Mouse (Mus musculus) intestine, embryonic 14.5 days (tissue): ENCODE data around the gene Aacs. TPM values are rescaled to one million over a fixed set of nuclear protein-coding genes. Genes with fewer than 3 reads are reported as not detected.
A peak's percentile ranks its signal among the peaks of the same experiment; 100 is the strongest.

Source experiments
- ATAC-seq: fragments of 200-750 bp; cut with Nextera tagmentation; replicated peaks from 2 replicates; pipeline ENCODE4 v1.8.0; 2017; ENCODE audit warnings: low read depth, moderate number of reproducible peaks, moderate TSS enrichment, moderate library complexity; ENCODE audit not compliant: low FRiP score, low TSS enrichment
- DNase-seq: peaks from one replicate; pipeline ENCODE4 v3.0.0-alpha.2; 2018; ENCODE audit warnings: low spot score
- H3K27ac ChIP-seq: fragments of 300-500 bp; sonication (generic); 2 replicates; pipeline ENCODE4 v1.5.1; 2014; ENCODE audit warnings: low read depth, mild to moderate bottlenecking, control low read depth
- H3K27me3 ChIP-seq: fragments of 300-500 bp; sonication (generic); replicated peaks from 2 replicates; pipeline ENCODE4 v1.6.1; 2014; ENCODE audit warnings: low read length, control low read depth; ENCODE audit not compliant: control insufficient read depth, insufficient read depth
- H3K36me3 ChIP-seq: fragments of 300-500 bp; sonication (generic); 2 replicates; pipeline ENCODE4 v1.6.1; 2014; ENCODE audit warnings: low read length, control low read depth; ENCODE audit not compliant: control insufficient read depth, insufficient read depth
- H3K4me1 ChIP-seq: fragments of 300-500 bp; sonication (generic); replicated peaks from 2 replicates; pipeline ENCODE4 v1.6.1; 2014; ENCODE audit warnings: low read length, control low read depth, mixed read lengths; ENCODE audit not compliant: control insufficient read depth, insufficient read depth
- H3K4me2 ChIP-seq: fragments of 300-500 bp; sonication (generic); 2 replicates; pipeline ENCODE4 v1.6.1; 2014; ENCODE audit warnings: low read length
- H3K4me3 ChIP-seq: fragments of 300-500 bp; sonication (generic); 2 replicates; pipeline ENCODE4 v1.5.1; 2014; ENCODE audit warnings: low read depth, low read length, control low read depth, mixed read lengths
- H3K9ac ChIP-seq: fragments of 300-500 bp; sonication (generic); 2 replicates; pipeline ENCODE4 v1.6.1; 2014; ENCODE audit warnings: mild to moderate bottlenecking, low read length
- H3K9me3 ChIP-seq: fragments of 300-500 bp; sonication (generic); 2 replicates; pipeline ENCODE4 v1.6.1; 2016; ENCODE audit warnings: low read length, control low read depth; ENCODE audit not compliant: control insufficient read depth
- WGBS: fragments of 180-500 bp; shearing (Covaris S2); extraction: QIAGEN DNeasy Blood & Tissue Kit; methylation state at CpG from one replicate; pipeline ENCODE4 v1.1.7; 2014; 5-methylcytosine and 5-hydroxymethylcytosine counted together
- polyA plus RNA-seq: library from polyadenylated mRNA; unstranded; fragments of >200 nt; fragmentation: Nextera tagmentation; extraction: Ambion mirVana; gene quantifications from 2 replicates; pipeline ENCODE4 v1.2.1, GENCODE M21; 2014

Aacs gene
- polyA plus RNA-seq, 1 experiment from 2014 or later: 78.6 TPM

- Histone ChIP-seq H3K9ac (no peak overlapping the region), H3K27ac (no peak overlapping the region), H3K9me3 (no peaks in the 10 kb centered on the region), H3K4me1 (no peaks in the 10 kb centered on the region), H3K4me3 (no peak overlapping the region), H3K27me3 (no peaks in the 10 kb centered on the region), H3K36me3 (no peaks in the 10 kb centered on the region), H3K4me2 (no peak overlapping the region)
- ATAC-seq (no peak), DNase-seq (no peak)
- 94% methylated on average over 4 of the region's 4 CpGs for WGBS
These were observed 4.9 kb upstream of the Aacs start for GRCm38 (mm10) chr5:125470713-125471112.

GRCm38 (mm10) chr5:125472796-125473475 lies 2.7 kb upstream of the Aacs start:
- no peak for ATAC-seq
- Histone ChIP-seq H3K27me3 (no peaks in the 10 kb centered on the region), H3K9me3 (no peaks in the 10 kb centered on the region), H3K4me1 (peaks cover 18% of the 10 kb centered on the region), H3K4me3 (no peak overlapping the region), H3K4me2 (no peak overlapping the region), H3K36me3 (no peaks in the 10 kb centered on the region), H3K27ac (no peak overlapping the region), H3K9ac (no peak overlapping the region)
- no peak for DNase-seq
- 73% methylated on average over 9 of the region's 9 CpGs for WGBS

GRCm38 (mm10) chr5:125475030-125475429 lies 584 bp upstream of the Aacs start:
- Histone ChIP-seq H3K4me1 (peaks cover 21% of the 10 kb centered on the region), H3K4me2 (peak overlapping the region; percentile 69), H3K9ac (peak overlapping the region; percentile 62), H3K4me3 (peak overlapping the region; percentile 90), H3K9me3 (no peaks in the 10 kb centered on the region), H3K27ac (no peak overlapping the region), H3K27me3 (no peaks in the 10 kb centered on the region), H3K36me3 (0 out of 2 replicates have a peak, but pooled peaks cover 6% of the 10 kb centered on the region)
- ATAC-seq (no peak), DNase-seq (no peak)
- 56% methylated on average over 12 of the region's 12 CpGs for WGBS

GRCm38 (mm10) chr5:125476286-125476625 lies 642 bp downstream of the Aacs start:
- H3K4me1 ChIP-seq: peaks cover 26% of the 10 kb centered on the region
- H3K4me2 ChIP-seq: peak overlapping the region; percentile 69
- no peak overlapping the region for H3K27ac ChIP-seq
- no peaks in the 10 kb centered on the region for H3K9me3 ChIP-seq
- no peak for DNase-seq
- H3K9ac ChIP-seq: peak overlapping the region; percentile 62
- peak overlapping the region; percentile 90 for H3K4me3 ChIP-seq
- WGBS: 9% methylated on average over 5 of the region's 5 CpGs
- H3K27me3 ChIP-seq: no peaks in the 10 kb centered on the region
- ATAC-seq: peak; percentile 29
- H3K36me3 ChIP-seq: 0 out of 2 replicates have a peak, but pooled peaks cover 6% of the 10 kb centered on the region

- no peak for ATAC-seq
- no peak overlapping the region for H3K27ac ChIP-seq
These were observed 1.2 kb downstream of the Aacs start for GRCm38 (mm10) chr5:125476799-125477198.

GRCm38 (mm10) chr5:125477533-125477932 lies 1.9 kb downstream of the Aacs start:
- WGBS: 58% methylated on average over 7 of the region's 7 CpGs
- Histone ChIP-seq H3K27me3 (no peaks in the 10 kb centered on the region), H3K9me3 (no peaks in the 10 kb centered on the region), H3K4me3 (peak overlapping the region; percentile 90; the same call in 1 of the 2 replicates), H3K36me3 (peaks cover 6% of the 10 kb centered on the region; the same call in 1 of the 2 replicates), H3K27ac (no peak overlapping the region), H3K9ac (peak overlapping the region; percentile 11; the same call in 1 of the 2 replicates), H3K4me1 (peaks cover 26% of the 10 kb centered on the region), H3K4me2 (peak overlapping the region; percentile 69)
- ATAC-seq: no peak
- DNase-seq: no peak

More at GRCm38 (mm10) chr5:125476799-125477198, 1.2 kb downstream of the Aacs start:
- Histone ChIP-seq H3K36me3 (0 out of 2 replicates have a peak, but pooled peaks cover 6% of the 10 kb centered on the region), H3K27me3 (no peaks in the 10 kb centered on the region), H3K4me1 (peaks cover 26% of the 10 kb centered on the region), H3K4me2 (peak overlapping the region; percentile 69), H3K9ac (peak overlapping the region; percentile 62), H3K4me3 (peak overlapping the region; percentile 90), H3K9me3 (no peaks in the 10 kb centered on the region)
- WGBS: 56% methylated on average over 7 of the region's 7 CpGs
- DNase-seq: no peak

- DNase-seq (no peak), ATAC-seq (no peak)
- 72% methylated on average over 7 of the region's 7 CpGs for WGBS
- Histone ChIP-seq H3K4me3 (no peak overlapping the region), H3K9me3 (no peaks in the 10 kb centered on the region), H3K4me2 (no peak overlapping the region; the same call in 1 of the 2 replicates), H3K4me1 (peaks cover 26% of the 10 kb centered on the region), H3K27ac (no peak overlapping the region), H3K27me3 (no peaks in the 10 kb centered on the region), H3K9ac (no peak overlapping the region), H3K36me3 (peaks cover 11% of the 10 kb centered on the region)
These were observed 2.4 kb downstream of the Aacs start for GRCm38 (mm10) chr5:125478037-125478436.

- WGBS: 86% methylated on average over 3 of the region's 3 CpGs
- ATAC-seq (no peak), DNase-seq (no peak)
These were observed 3.8 kb downstream of the Aacs start for GRCm38 (mm10) chr5:125479376-125479775.

More at GRCm38 (mm10) chr5:125479376-125479775, 3.8 kb downstream of the Aacs start:
- H3K9ac ChIP-seq: no peak overlapping the region
- no peak overlapping the region for H3K4me2 ChIP-seq
- H3K9me3 ChIP-seq: no peaks in the 10 kb centered on the region
- H3K27me3 ChIP-seq: no peaks in the 10 kb centered on the region
- H3K27ac ChIP-seq: no peak overlapping the region
- peaks cover 26% of the 10 kb centered on the region for H3K4me1 ChIP-seq
- no peak overlapping the region for H3K4me3 ChIP-seq
- peaks cover 22% of the 10 kb centered on the region for H3K36me3 ChIP-seq
